Comparison of ENCODE assay signal across 22 mouse cellular contexts in the genomic region with DNA sequence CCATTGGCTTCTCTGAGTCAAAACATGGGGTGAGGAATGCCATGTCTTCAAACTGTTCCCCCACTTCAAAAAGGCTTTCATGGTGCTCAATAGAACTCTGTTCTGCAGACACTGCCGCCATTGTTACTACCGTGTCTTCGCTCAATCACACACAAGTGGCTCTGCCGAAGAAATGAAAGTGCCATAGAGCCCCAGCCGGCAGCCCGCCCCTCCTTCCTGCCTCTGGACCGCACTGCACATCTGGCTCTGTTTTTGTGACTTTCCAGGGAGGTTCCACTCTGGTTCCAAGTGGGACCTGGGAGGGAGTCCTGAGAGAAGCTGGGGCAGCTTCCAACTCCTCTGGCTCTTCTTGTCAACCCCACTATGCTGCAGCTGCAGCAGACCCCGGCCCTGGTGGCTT. TPM values are rescaled to one million over a fixed set of nuclear protein-coding genes. Genes with fewer than 3 reads are reported as not detected.
A peak's percentile ranks its signal among the peaks of the same experiment; 100 is the strongest.
DNase-seq lines count a peak whose midpoint lies in the region; ATAC-seq and TF ChIP-seq lines count a peak whose summit lies in the region.
"Had no signal": no experiment of that assay in that cellular context is flagged by ENCODE, and none has a peak within 500 bp of the region (broad histone marks: within the 10 kb centered on the region; RNA-seq: fewer than 3 reads in every experiment).

No protein-coding gene starts in this region.

- H3K27ac ChIP-seq in gastrocnemius, adult 2 months, result peak overlapping the region; percentile 28; the same call in 1 of the 2 replicates
- H3K27ac ChIP-seq in neural tube, embryonic 13.5 days (replicated peaks), result 0 out of 2 replicates have a peak overlapping the region, but pooled peaks have one; percentile 28
- no peak overlapping the region for H3K27ac ChIP-seq in neural tube, embryonic 15.5 days (replicated peaks)
- no peak overlapping the region for H3K27ac ChIP-seq in hindbrain, postnatal 0 days
- no peak overlapping the region for H3K27ac ChIP-seq in kidney, adult 2 months (ENCODE audit: insufficient read depth, low read depth, low read length)
- H3K27ac ChIP-seq: midbrain, embryonic 13.5 days had no signal

- intact Hi-C loops in gastrocnemius, adult 2 months (cut with DNase I), result no loop called here
- intact Hi-C loops in gastrocnemius, postnatal 14 days (cut with DNase I; ENCODE audit: low total_unique reads), result no loop called here

- no peak overlapping the region for H3K4me2 ChIP-seq in neural tube, embryonic 13.5 days
- no peak overlapping the region for H3K4me2 ChIP-seq in neural tube, embryonic 15.5 days
- no peak overlapping the region for H3K4me2 ChIP-seq in hindbrain, postnatal 0 days (ENCODE audit: low read depth, low read length)
- H3K4me2 ChIP-seq: midbrain, embryonic 13.5 days had no signal

- TF ChIP-seq CTCF in gastrocnemius, adult 2 months (IDR thresholded peaks at IDR 0.05), result no peak
- TF ChIP-seq CTCF in hindbrain, postnatal 0 days (IDR thresholded peaks at IDR 0.05; ENCODE audit: low read depth), result no peak
- no peak for TF ChIP-seq CTCF in kidney, adult 2 months (conservative IDR thresholded peaks at IDR 0.05; ENCODE audit: insufficient read depth, insufficient read length, low read depth, low read length)

- no peak for ATAC-seq in neural tube, embryonic 13.5 days (ENCODE audit: low read depth)
- no peak for ATAC-seq in neural tube, embryonic 15.5 days (ENCODE audit: low FRiP score)
- peak; percentile 32; the same call in 1 of the 2 replicates for ATAC-seq in hindbrain, postnatal 0 days
- ATAC-seq: forebrain, embryonic 14.5 days; intestine, embryonic 16.5 days; midbrain, embryonic 13.5 days had no signal

- no peaks in the 10 kb centered on the region for H3K9me3 ChIP-seq in neural tube, embryonic 13.5 days
- no peaks in the 10 kb centered on the region for H3K9me3 ChIP-seq in neural tube, embryonic 15.5 days (replicated peaks)
- no peaks in the 10 kb centered on the region for H3K9me3 ChIP-seq in hindbrain, postnatal 0 days (ENCODE audit: low read length)
- H3K9me3 ChIP-seq: midbrain, embryonic 13.5 days had no signal

- H3K27me3 ChIP-seq in neural tube, embryonic 13.5 days, result peaks cover 25% of the 10 kb centered on the region
- H3K27me3 ChIP-seq in neural tube, embryonic 15.5 days (replicated peaks), result peaks cover 4% of the 10 kb centered on the region; the same call in 1 of the 2 replicates
- no peaks in the 10 kb centered on the region for H3K27me3 ChIP-seq in hindbrain, postnatal 0 days (ENCODE audit: insufficient read depth, low read length)
- H3K27me3 ChIP-seq in kidney, adult 2 months (replicated peaks; ENCODE audit: control insufficient read depth, insufficient read depth, low read length), result no peaks in the 10 kb centered on the region

- peak; percentile 13 for DNase-seq in gastrocnemius, adult 2 months
- DNase-seq in gastrocnemius, postnatal 14 days, result no peak
- DNase-seq in hindbrain, postnatal 0 days (ENCODE audit: low spot score), result no peak
- DNase-seq in spleen, postnatal 14 days (ENCODE audit: low spot score in 2 of 2), result no peak
- DNase-seq in ovary, postnatal 36 days (ENCODE audit: low spot score), result no peak
- DNase-seq in kidney, adult 2 months, result no peak
- DNase-seq: adrenal gland, adult 8-10 months; cerebellum, adult 11-12 months; cerebellum, postnatal 25 days; heart, postnatal 4 days; lung, adult 18-20 months; lung, postnatal 4 days; right cerebral cortex, postnatal 25 days had no signal

- 59% methylated on average over 8 of the region's 8 CpGs for WGBS in neural tube, embryonic 13.5 days
- 53% methylated on average over 8 of the region's 8 CpGs for WGBS in neural tube, embryonic 15.5 days
- WGBS in hindbrain, postnatal 0 days, result 60% methylated on average over 8 of the region's 8 CpGs
- 71% methylated on average over 8 of the region's 8 CpGs for WGBS in kidney, adult 2 months

- H3K9ac ChIP-seq in neural tube, embryonic 13.5 days, result no peak overlapping the region
- no peak overlapping the region for H3K9ac ChIP-seq in neural tube, embryonic 15.5 days (replicated peaks)
- no peak overlapping the region for H3K9ac ChIP-seq in hindbrain, postnatal 0 days (replicated peaks; ENCODE audit: low read length)
- H3K9ac ChIP-seq: midbrain, embryonic 13.5 days had no signal

- H3K4me1 ChIP-seq in neural tube, embryonic 13.5 days (replicated peaks), result peaks cover 37% of the 10 kb centered on the region
- H3K4me1 ChIP-seq in neural tube, embryonic 15.5 days, result peaks cover 25% of the 10 kb centered on the region
- peaks cover 10% of the 10 kb centered on the region; the same call in 1 of the 2 replicates for H3K4me1 ChIP-seq in hindbrain, postnatal 0 days (ENCODE audit: insufficient read depth, low read length)
- H3K4me1 ChIP-seq in kidney, adult 2 months (ENCODE audit: control insufficient read depth, insufficient read depth, low read length), result 0 out of 2 replicates have a peak, but pooled peaks cover 2% of the 10 kb centered on the region

- TF ChIP-seq POLR2A in kidney, adult 2 months (IDR thresholded peaks at IDR 0.05; ENCODE audit: low read depth, low read length), result no peak

- no peaks in the 10 kb centered on the region for H3K36me3 ChIP-seq in neural tube, embryonic 13.5 days
- no peaks in the 10 kb centered on the region for H3K36me3 ChIP-seq in neural tube, embryonic 15.5 days
- no peaks in the 10 kb centered on the region for H3K36me3 ChIP-seq in hindbrain, postnatal 0 days (ENCODE audit: insufficient read depth, low read length)
- no peaks in the 10 kb centered on the region for H3K36me3 ChIP-seq in kidney, adult 2 months (ENCODE audit: control insufficient read depth, insufficient read depth, low read length)
- H3K36me3 ChIP-seq: midbrain, embryonic 13.5 days had no signal

- H3K4me3 ChIP-seq in gastrocnemius, adult 2 months, result no peak overlapping the region
- H3K4me3 ChIP-seq in neural tube, embryonic 13.5 days, result no peak overlapping the region
- no peak overlapping the region for H3K4me3 ChIP-seq in neural tube, embryonic 15.5 days (replicated peaks)
- H3K4me3 ChIP-seq in hindbrain, postnatal 0 days (ENCODE audit: low read length), result no peak overlapping the region
- H3K4me3 ChIP-seq in kidney, adult 2 months (ENCODE audit: insufficient read depth, low read depth, low read length), result no peak overlapping the region
- H3K4me3 ChIP-seq: midbrain, embryonic 13.5 days had no signal

RNA-seq across cellular contexts. Expression of gene B230104I21Rik, which starts 49.3 kb away (rescaled TPM):
- not detected for total RNA-seq in gastrocnemius, adult 2 months (2021)
- total RNA-seq in gastrocnemius, postnatal 14 days (2021), result not detected
- not detected in 2 replicates for polyA plus RNA-seq in neural tube, embryonic 13.5 days (2015; fragmentation: Nextera tagmentation; extraction: Ambion mirVana)
- not detected in 2 replicates for polyA plus RNA-seq in neural tube, embryonic 15.5 days (2015; fragmentation: Nextera tagmentation; extraction: Ambion mirVana)
- not detected in 2 replicates for total RNA-seq in hindbrain, postnatal 0 days (2014; rRNA removed)
- polyA plus RNA-seq in hindbrain, postnatal 0 days (2015; fragmentation: Nextera tagmentation; extraction: Ambion mirVana), result not detected in 2 replicates
- polyA plus RNA-seq in kidney, adult 2 months (2012; rRNA removed), result not detected in 2 replicates
- total RNA-seq: adrenal gland, adult 8-10 months; granulocyte monocyte progenitor cell, adult 5-6 weeks; heart, postnatal 4 days; left cerebral cortex, adult 8-10 months; liver, adult 2 months had no signal
- polyA plus RNA-seq: forebrain, embryonic 14.5 days; heart, embryonic 14.5 days; intestine, embryonic 16.5 days; liver, adult 2 months; midbrain, embryonic 13.5 days had no signal

Comparison
In these comparisons a context has a peak if more than half of its experiments do, and no peak if none do; other contexts are left out.
1. H3K27ac ChIP-seq: peak in gastrocnemius, adult 2 months (single experiment) and neural tube, embryonic 13.5 days (single experiment); none in neural tube, embryonic 15.5 days (single experiment), hindbrain, postnatal 0 days (single experiment) and kidney, adult 2 months (single experiment).